Mouse (Mus musculus) MEL (cell line): ENCODE measurements around the gene Ubxn7.

Source experiments
- CTCF ChIP-seq, 3 experiments: IDR thresholded peaks in 2 of 3; conservative IDR thresholded peaks in 1 of 3; 2 replicates each; pipeline ENCODE4 v1.5.1; 2011 to 2012; ENCODE audit warnings: low read length in 3 of 3, low read depth in 2 of 3, mild to moderate bottlenecking in 2 of 3, improper control_type of control experiment in 1 of 3, inconsistent platforms in 1 of 3, mixed read lengths in 1 of 3, moderate library complexity in 1 of 3; ENCODE audit not compliant: control insufficient read depth in 1 of 3, insufficient read depth in 1 of 3, poor library complexity in 1 of 3, severe bottlenecking in 1 of 3
- JUND ChIP-seq: IDR thresholded peaks from 2 replicates; pipeline ENCODE4 v1.6.1; 2011; ENCODE audit warnings: low read depth, mild to moderate bottlenecking, improper control_type of control experiment, low read length
- KAT2A ChIP-seq: conservative IDR thresholded peaks from 2 replicates; pipeline ENCODE4 v1.6.1; 2012; ENCODE audit warnings: low read depth, low read length, improper control_type of control experiment, inconsistent platforms
- MAX ChIP-seq: IDR thresholded peaks from 2 replicates; pipeline ENCODE4 v1.6.1; 2011; ENCODE audit warnings: low read length, improper control_type of control experiment
- MAZ ChIP-seq: IDR thresholded peaks from 2 replicates; pipeline ENCODE4 v1.6.1; 2012; ENCODE audit warnings: low read depth, mild to moderate bottlenecking, inconsistent platforms, low read length, improper control_type of control experiment
- RAD21 ChIP-seq: IDR thresholded peaks from 2 replicates; pipeline ENCODE4 v1.6.1; 2011; ENCODE audit warnings: mild to moderate bottlenecking, low read depth, low read length, improper control_type of control experiment
- TAL1 ChIP-seq: IDR thresholded peaks from 2 replicates; pipeline ENCODE4 v1.6.1; 2012; ENCODE audit warnings: mild to moderate bottlenecking, inconsistent platforms, low read length, moderate library complexity, mixed read lengths
- TBP ChIP-seq: IDR thresholded peaks from 2 replicates; pipeline ENCODE4 v1.8.0; 2011; ENCODE audit warnings: low read depth, low read length, improper control_type of control experiment
- USF1 ChIP-seq: IDR thresholded peaks from 2 replicates; pipeline ENCODE4 v1.6.1; 2014; ENCODE audit warnings: low read depth, mild to moderate bottlenecking, inconsistent platforms, low read length, improper control_type of control experiment, moderate library complexity
- ZC3H11A ChIP-seq: IDR thresholded peaks from 2 replicates; pipeline ENCODE4 v1.6.1; 2012; ENCODE audit warnings: low read depth, mild to moderate bottlenecking, inconsistent platforms, low read length, improper control_type of control experiment

DNA sequence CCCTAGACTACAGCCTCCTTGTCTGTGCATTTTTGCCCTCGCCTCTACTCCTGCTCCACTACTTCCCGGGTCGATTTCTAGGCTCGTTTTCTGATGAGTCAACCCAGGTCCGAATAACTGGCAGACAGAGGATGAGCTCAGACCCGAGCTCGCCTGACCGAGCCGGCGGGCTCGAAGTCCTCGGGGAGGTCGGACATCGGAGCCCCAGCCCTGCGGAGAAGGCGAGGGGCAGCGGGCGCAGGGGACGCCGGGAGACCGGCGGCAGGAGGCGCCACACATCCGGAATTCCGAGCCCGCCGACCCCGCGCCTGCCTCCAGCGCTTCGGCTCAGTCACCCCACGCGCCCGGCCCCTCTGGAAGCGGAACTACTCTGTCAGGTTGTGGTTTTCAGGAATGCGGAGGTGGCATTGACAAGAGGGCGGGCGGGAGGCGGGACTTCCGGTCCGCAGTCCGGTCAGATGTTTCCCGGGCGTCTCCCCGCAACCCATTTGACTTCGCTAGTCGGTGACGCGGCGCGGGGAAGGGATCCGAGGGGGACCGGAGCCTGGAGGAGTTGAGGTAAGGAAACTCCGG is 98.5 kb downstream of the Ubxn7 start, which contains the start of gene Pcyt1a:
- TF ChIP-seq TBP (peak; percentile 89), MAZ (no peak; the same call in 1 of the 2 replicates), RAD21 (no peak), CTCF (IDR thresholded peaks at IDR 0.05 in 2 of 3, conservative IDR thresholded peaks at IDR 0.05 in 1 of 3; ENCODE audit: control insufficient read depth in 1 of 3, insufficient read depth in 1 of 3, low read depth in 2 of 3, low read length in 3 of 3, poor library complexity in 1 of 3, severe bottlenecking in 1 of 3) (peak in 2 of 3 experiments; percentile 9 to 38; a peak in 2 of 6 replicates), MAX (peak; percentile 86), TAL1 (no peak), JUND (no peak), USF1 (peak; percentile 72), ZC3H11A (no peak), KAT2A (no peak; the same call in 1 of the 2 replicates)
